8 mouse cellular contexts compared by ENCODE assay signal in genomic region chr13:78198871-78199641, GRCm38 (mm10). TPM values are rescaled to one million over a fixed set of nuclear protein-coding genes. Genes with fewer than 3 reads are reported as not detected.
DNase-seq lines count a peak whose midpoint lies in the region; ATAC-seq and TF ChIP-seq lines count a peak whose summit lies in the region.

No protein-coding gene starts in this region.

- peak overlapping the region; percentile 87 for H3K4me3 ChIP-seq in embryonic facial prominence, embryonic 12.5 days
- H3K4me3 ChIP-seq in limb, embryonic 13.5 days = peak overlapping the region; percentile 66
- H3K4me3 ChIP-seq in midbrain, postnatal 0 days (ENCODE audit: low read depth, low read length) = peak overlapping the region; percentile 87

- H3K9me3 ChIP-seq in embryonic facial prominence, embryonic 12.5 days = no peaks in the 10 kb centered on the region
- H3K9me3 ChIP-seq in limb, embryonic 13.5 days = no peaks in the 10 kb centered on the region
- H3K9me3 ChIP-seq in midbrain, postnatal 0 days (ENCODE audit: low read length) = no peaks in the 10 kb centered on the region

- no peak for TF ChIP-seq CTCF in midbrain, postnatal 0 days (IDR thresholded peaks at IDR 0.05)

- ATAC-seq in embryonic facial prominence, embryonic 12.5 days (ENCODE audit: insufficient number of reproducible peaks, insufficient read depth, low FRiP score, low TSS enrichment) = no peak
- ATAC-seq in limb, embryonic 13.5 days (ENCODE audit: low FRiP score, low read depth) = peak; percentile 46
- ATAC-seq in midbrain, postnatal 0 days (ENCODE audit: low FRiP score) = peak; percentile 42
- ATAC-seq in inflammation-experienced regulatory T-cells, adult 6 months = no peak

- peaks cover 8% of the 10 kb centered on the region; the same call in 1 of the 2 replicates for H3K4me1 ChIP-seq in embryonic facial prominence, embryonic 12.5 days
- H3K4me1 ChIP-seq in limb, embryonic 13.5 days = peaks cover 49% of the 10 kb centered on the region
- no peaks in the 10 kb centered on the region for H3K4me1 ChIP-seq in midbrain, postnatal 0 days (ENCODE audit: insufficient read depth, low read length)

- under 1% methylated on average over 46 of the region's 92 CpGs for WGBS in embryonic facial prominence, embryonic 12.5 days
- WGBS in limb, embryonic 13.5 days = under 1% methylated on average over 51 of the region's 92 CpGs
- WGBS in midbrain, postnatal 0 days = 0% methylated on average over 33 of the region's 92 CpGs

- H3K27ac ChIP-seq in embryonic facial prominence, embryonic 12.5 days = peak overlapping the region; percentile 100
- H3K27ac ChIP-seq in limb, embryonic 13.5 days = peak overlapping the region; percentile 67
- peak overlapping the region; percentile 96 for H3K27ac ChIP-seq in midbrain, postnatal 0 days (ENCODE audit: low read depth, low read length)

- H3K4me2 ChIP-seq in embryonic facial prominence, embryonic 12.5 days (replicated peaks) = peak overlapping the region; percentile 80
- H3K4me2 ChIP-seq in limb, embryonic 13.5 days (replicated peaks) = peak overlapping the region; percentile 97
- peak overlapping the region; percentile 83 for H3K4me2 ChIP-seq in midbrain, postnatal 0 days (ENCODE audit: low read depth, low read length, poor library complexity, severe bottlenecking)

- H3K9ac ChIP-seq in embryonic facial prominence, embryonic 12.5 days = peak overlapping the region; percentile 98
- peak overlapping the region; percentile 79 for H3K9ac ChIP-seq in limb, embryonic 13.5 days
- H3K9ac ChIP-seq in midbrain, postnatal 0 days (replicated peaks; ENCODE audit: low read length, poor library complexity, severe bottlenecking) = peak overlapping the region; percentile 85

- H3K36me3 ChIP-seq in embryonic facial prominence, embryonic 12.5 days = peaks cover 9% of the 10 kb centered on the region; the same call in 1 of the 2 replicates
- no peaks in the 10 kb centered on the region for H3K36me3 ChIP-seq in limb, embryonic 13.5 days
- peaks cover 5% of the 10 kb centered on the region; the same call in 1 of the 2 replicates for H3K36me3 ChIP-seq in midbrain, postnatal 0 days (ENCODE audit: insufficient read depth, low read length)

- peaks cover 11% of the 10 kb centered on the region; the same call in 1 of the 2 replicates for H3K27me3 ChIP-seq in embryonic facial prominence, embryonic 12.5 days
- peaks cover 64% of the 10 kb centered on the region for H3K27me3 ChIP-seq in limb, embryonic 13.5 days
- H3K27me3 ChIP-seq in midbrain, postnatal 0 days (ENCODE audit: insufficient read depth, low read length) = no peaks in the 10 kb centered on the region

- intact Hi-C loops in left cerebral cortex, postnatal 25 days (cut with DNase I) = no loop called here
- intact Hi-C loops in heart, postnatal 36 days (cut with DNase I) = loop anchor here (2.0 to 10.0 kb wide), 3 partner anchors 36 to 1224 kb away; no protein-coding TSS in a partner anchor

- peak; percentile 56 to 61 for DNase-seq in left cerebral cortex, postnatal 25 days (ENCODE audit: low spot score in 2 of 2)
- DNase-seq in left cerebral cortex, adult 18-20 months (ENCODE audit: low spot score in 2 of 2) = no peak
- DNase-seq in adipocyte (ENCODE audit: low spot score) = peak; percentile 59
- peak; percentile 56 to 73 for DNase-seq in heart, postnatal 36 days
- DNase-seq in midbrain, postnatal 0 days (ENCODE audit: low spot score) = no peak

RNA-seq across cellular contexts. Expression of gene Nr2f1, which starts 0.5 kb away (rescaled TPM):
- 100 to 1,000 TPM; 114 to 122 TPM for total RNA-seq in left cerebral cortex, postnatal 25 days (2021)
- total RNA-seq in left cerebral cortex, adult 18-20 months (2021) = 100 to 1,000 TPM; 113 to 124 TPM
- 46.5 and 49.0 TPM in 2 replicates for polyA plus RNA-seq in embryonic facial prominence, embryonic 12.5 days (2016; fragmentation: Nextera tagmentation; extraction: Ambion mirVana)
- total RNA-seq in heart, postnatal 36 days (2021) = 1 to 10 TPM; 3.8 to 4.1 TPM
- 3.0 and 3.1 TPM in 2 replicates for polyA plus RNA-seq in limb, embryonic 13.5 days (2015; fragmentation: Nextera tagmentation; extraction: Ambion mirVana)
- total RNA-seq in midbrain, postnatal 0 days (2014; rRNA removed) = 163 and 184 TPM in 2 replicates
- polyA plus RNA-seq in midbrain, postnatal 0 days (2015; fragmentation: Nextera tagmentation; extraction: Ambion mirVana) = 46.4 and 55.5 TPM in 2 replicates
- polyA plus RNA-seq in inflammation-experienced regulatory T-cells, adult 6 months (2017; shearing (Covaris generic)) = not detected

Comparison
In these comparisons a context has a peak if more than half of its experiments do, and no peak if none do; other contexts are left out.
1. DNase-seq: peak in left cerebral cortex, postnatal 25 days (2 of 2), adipocyte (single experiment) and heart, postnatal 36 days (2 of 2); none in left cerebral cortex, adult 18-20 months (0 of 2) and midbrain, postnatal 0 days (single experiment).
2. ATAC-seq: peak in limb, embryonic 13.5 days (single experiment) and midbrain, postnatal 0 days (single experiment); none in embryonic facial prominence, embryonic 12.5 days (single experiment) and inflammation-experienced regulatory T-cells, adult 6 months (single experiment).
3. RNA of gene Nr2f1, which starts 0.5 kb away (total RNA-seq): 163 to 184 TPM in midbrain, postnatal 0 days, 113 to 124 TPM in left cerebral cortex, adult 18-20 months and 114 to 122 TPM in left cerebral cortex, postnatal 25 days; 3.8 to 4.1 TPM in heart, postnatal 36 days; every median in the first group is over 10 times any median in the second.
4. Peak in every context shown above with its lines, with median percentiles within 50 percentile points of each other: H3K27ac ChIP-seq, H3K4me2 ChIP-seq, H3K4me3 ChIP-seq and H3K9ac ChIP-seq.